9 mouse cellular contexts compared by ENCODE assay signal in genomic region chr4:120230256-120230649, GRCm38 (mm10). TPM values are rescaled to one million over a fixed set of nuclear protein-coding genes. Genes with fewer than 3 reads are reported as not detected.
DNase-seq lines count a peak whose midpoint lies in the region; TF ChIP-seq lines count a peak whose summit lies in the region.
"Had no signal": no experiment of that assay in that cellular context is flagged by ENCODE, and none has a peak within 500 bp of the region (broad histone marks: within the 10 kb centered on the region; RNA-seq: fewer than 3 reads in every experiment).

No protein-coding gene starts in this region.

- no peaks in the 10 kb centered on the region for H3K4me1 ChIP-seq in cortical plate, adult 2 months (ENCODE audit: control insufficient read depth, insufficient read depth, low read length)

- TF ChIP-seq CTCF in cortical plate, adult 2 months (IDR thresholded peaks at IDR 0.05; ENCODE audit: extremely low read depth, insufficient read depth, low read length), result peak; percentile 84

- no peak overlapping the region for H3K27ac ChIP-seq in cortical plate, adult 2 months (ENCODE audit: insufficient read depth, low read length)
- H3K27ac ChIP-seq: embryonic facial prominence, embryonic 12.5 days had no signal

- TF ChIP-seq POLR2A in cortical plate, adult 2 months (IDR thresholded peaks at IDR 0.05; ENCODE audit: extremely low read depth, insufficient read depth, low read length), result no peak

- H3K4me3 ChIP-seq in cortical plate, adult 2 months (ENCODE audit: insufficient read depth, low read length), result no peak overlapping the region
- H3K4me3 ChIP-seq: embryonic facial prominence, embryonic 12.5 days had no signal

- peak; percentile 59 for DNase-seq in ovary, adult 18-20 months (ENCODE audit: low spot score)
- no peak for DNase-seq in ovary, postnatal 10 days (ENCODE audit: low spot score)
- peak; percentile 57 for DNase-seq in heart, adult 8-10 months (ENCODE audit: low spot score)
- DNase-seq in kidney, postnatal 4 days, result peak; percentile 82 to 87
- DNase-seq in lung, postnatal 10 days, result peak; percentile 86
- DNase-seq in retina, postnatal 7 days (ENCODE audit: low read depth, low spot score), result peak; percentile 66
- peak; percentile 82 for DNase-seq in thymus, postnatal 4 days

RNA-seq across cellular contexts. Expression of gene Foxo6, which starts 56.9 kb away (rescaled TPM):
- 8.5 and 9.5 TPM in 2 replicates for polyA plus RNA-seq in cortical plate, adult 2 months (2012; rRNA removed)
- total RNA-seq in heart, adult 8-10 months (2022), result 1 to 10 TPM; 2.3 to 6.3 (median 3.3) TPM
